Mouse (Mus musculus) inflammation-experienced regulatory T-cells, adult 16 weeks (primary cell): ENCODE measurements around the gene Slc5a4a. TPM values are rescaled to one million over a fixed set of nuclear protein-coding genes. Genes with fewer than 3 reads are reported as not detected.

Experiments used
- polyA plus RNA-seq: library from polyadenylated mRNA; unstranded; fragments of 100-300 nt; shearing (Covaris generic); gene quantifications from one replicate; pipeline ENCODE4 v1.2.1, GENCODE M21; 2017

Slc5a4a gene
- not detected for polyA plus RNA-seq

GRCm38 (mm10) chr10:76147278-76147677 is at the start of gene Slc5a4a:
Gene Slc5a4a, plus strand, starts transcription at chr10:76147451.

DNA sequence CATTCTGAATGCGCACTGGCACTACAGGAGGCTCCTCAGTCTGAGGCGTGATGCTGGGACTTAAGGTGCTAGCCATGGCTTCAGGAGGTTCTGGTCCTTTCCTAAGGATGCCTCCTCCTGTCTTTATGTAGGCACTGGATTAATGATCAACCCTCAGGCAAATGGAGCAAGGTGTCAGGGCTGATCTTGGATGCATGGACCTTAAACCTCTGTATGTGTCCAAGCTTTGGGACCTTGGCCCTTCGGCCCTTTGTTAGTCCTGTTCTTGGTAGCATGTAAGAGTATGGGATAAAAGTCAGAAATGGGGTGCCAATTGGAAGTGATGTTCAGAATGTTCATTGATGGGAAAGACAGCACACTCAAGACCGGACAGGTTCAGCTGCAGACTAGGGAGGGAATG is 36.4 kb upstream of the Slc5a4a start, which contains the start of gene Slc5a4b:
TSS of gene Slc5a4b (minus strand) at position 101 of the 400 bp plus-strand sequence.

GRCm38 (mm10) chr10:76237341-76238225 is 90.3 kb downstream of the Slc5a4a start, which contains the start of gene Prmt2:
Gene Prmt2, minus strand, starts transcription at chr10:76237865.

Other genes with a start within 250 kb of the Slc5a4a start
- gene Smarcb1, start 225.8 kb upstream of the Slc5a4a start, polyA plus RNA-seq = 112 TPM
- gene Chchd10, start 214.3 kb upstream of the Slc5a4a start, polyA plus RNA-seq = 58.8 TPM
- gene Mmp11, start 211.0 kb upstream of the Slc5a4a start, polyA plus RNA-seq = 10.4 TPM
- not detected for gene Gm867, start 206.8 kb upstream of the Slc5a4a start, polyA plus RNA-seq
- gene Vpreb3, start 204.4 kb upstream of the Slc5a4a start, polyA plus RNA-seq = 0.98 TPM
- 1.9 TPM for gene Gm5134, start 192.9 kb upstream of the Slc5a4a start, polyA plus RNA-seq
- 40.4 TPM for gene Zfp280b, start 114.8 kb upstream of the Slc5a4a start, polyA plus RNA-seq
- gene Slc5a4b, start 36.5 kb upstream of the Slc5a4a start, polyA plus RNA-seq = not detected
- 38.2 TPM for gene Prmt2, start 90.4 kb downstream of the Slc5a4a start, polyA plus RNA-seq
- gene S100b, start 106.4 kb downstream of the Slc5a4a start, polyA plus RNA-seq = not detected
- 2.2 TPM for gene Dip2a, start 197.8 kb downstream of the Slc5a4a start, polyA plus RNA-seq